Mouse (Mus musculus) stomach, postnatal 0 days (tissue): Measurements from ENCODE around the gene 9330182L06Rik.

Source experiments
- CTCF ChIP-seq: IDR thresholded peaks from 2 replicates; pipeline ENCODE4 v1.5.1; 2016; ENCODE audit warnings: antibody characterized with exemption, low read depth, mild to moderate bottlenecking, moderate library complexity
- EP300 ChIP-seq: optimal IDR thresholded peaks from 2 replicates; pipeline ENCODE3; 2016; ENCODE audit warnings: antibody characterized with exemption

DNA sequence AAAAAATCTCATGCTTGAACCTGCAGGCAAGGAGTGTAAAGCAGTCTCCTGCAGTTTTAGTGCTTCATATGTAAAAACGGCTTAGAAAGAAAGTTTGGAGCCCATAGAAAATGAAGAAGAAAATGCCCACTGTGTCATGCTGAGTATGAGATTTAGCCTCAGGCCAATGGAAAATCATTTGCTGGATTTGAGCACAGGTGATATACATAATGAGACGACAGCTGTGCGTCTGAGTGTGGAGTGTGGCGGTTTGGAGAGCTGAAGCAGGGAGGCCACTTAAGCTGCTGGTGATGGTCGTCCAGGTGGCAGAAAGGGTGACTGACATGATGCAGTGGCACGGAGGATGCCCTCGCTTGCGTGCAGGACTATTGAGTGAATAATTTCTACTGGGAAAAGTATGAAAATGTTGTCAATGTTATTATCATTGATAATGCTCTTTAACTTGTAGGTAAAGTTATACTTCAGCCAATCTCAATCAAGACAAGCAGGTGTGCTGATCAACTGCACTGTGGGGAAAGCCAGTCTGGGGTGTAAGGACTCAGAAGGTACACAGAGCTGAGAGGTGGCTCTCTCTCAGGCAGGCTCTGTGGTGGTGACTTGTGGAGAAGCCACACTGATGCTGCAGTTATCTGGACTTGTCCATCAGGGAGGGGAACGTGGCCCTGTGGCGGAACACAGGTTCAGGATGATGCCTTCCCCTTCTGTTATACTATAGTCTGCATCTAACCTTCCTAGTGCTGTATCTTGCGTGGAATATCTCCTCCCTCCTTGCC is 102.2 kb downstream of the 9330182L06Rik start:
- no peak for TF ChIP-seq CTCF
- no peak for TF ChIP-seq EP300
